Mouse (Mus musculus): ENCODE measurements at regions not wholly inside any gene's neighbourhood (a gene's known extent, or its start where the extent isn't known, plus 50 kb on each side); places are given as distances from the start of the nearest gene placed in this dataset.
A peak's percentile ranks its signal among the peaks of the same experiment; 100 is the strongest.

DNA sequence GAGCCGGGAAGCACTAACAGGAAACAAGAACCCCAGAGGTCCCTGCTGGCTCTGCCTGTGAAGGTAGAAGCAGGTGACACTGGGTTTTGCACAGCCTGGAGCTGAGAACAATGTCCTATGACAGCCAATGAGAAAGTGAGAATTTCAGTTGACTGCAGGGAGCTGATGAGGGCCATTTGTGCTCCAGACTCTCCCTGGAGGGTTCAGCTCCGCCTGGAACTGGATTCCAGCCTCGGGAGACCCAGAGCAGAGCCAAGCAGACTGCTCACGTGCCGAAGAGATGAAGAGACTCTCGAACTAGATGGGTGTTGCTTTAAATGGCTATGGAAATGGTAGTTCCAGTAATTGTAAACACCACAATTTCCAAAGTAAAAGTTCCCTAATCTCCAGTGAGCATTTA, 93.5 kb downstream of the Cand1 start:
- H3K36me3 ChIP-seq (ENCODE audit: control insufficient read depth, insufficient read depth, low read length) = no peaks in the 10 kb centered on the region
- no peaks in the 10 kb centered on the region for H3K9me3 ChIP-seq (ENCODE audit: control insufficient read depth, low read length)
- no peak overlapping the region for H3K4me3 ChIP-seq (ENCODE audit: low read depth, low read length)
- no peak overlapping the region for H3K27ac ChIP-seq (ENCODE audit: low read depth, low read length)
- no peaks in the 10 kb centered on the region for H3K27me3 ChIP-seq (ENCODE audit: control insufficient read depth, insufficient read depth, low read length)
- no peak overlapping the region for H3K4me2 ChIP-seq (ENCODE audit: low read depth, low read length)
- no peak for ATAC-seq (ENCODE audit: low read depth)
- H3K4me1 ChIP-seq (ENCODE audit: control insufficient read depth, insufficient read depth, low read length) = no peaks in the 10 kb centered on the region
- WGBS = 50% methylated on average over 6 of the region's 6 CpGs
- H3K9ac ChIP-seq (replicated peaks; ENCODE audit: low read depth, low read length) = no peak overlapping the region

DNA sequence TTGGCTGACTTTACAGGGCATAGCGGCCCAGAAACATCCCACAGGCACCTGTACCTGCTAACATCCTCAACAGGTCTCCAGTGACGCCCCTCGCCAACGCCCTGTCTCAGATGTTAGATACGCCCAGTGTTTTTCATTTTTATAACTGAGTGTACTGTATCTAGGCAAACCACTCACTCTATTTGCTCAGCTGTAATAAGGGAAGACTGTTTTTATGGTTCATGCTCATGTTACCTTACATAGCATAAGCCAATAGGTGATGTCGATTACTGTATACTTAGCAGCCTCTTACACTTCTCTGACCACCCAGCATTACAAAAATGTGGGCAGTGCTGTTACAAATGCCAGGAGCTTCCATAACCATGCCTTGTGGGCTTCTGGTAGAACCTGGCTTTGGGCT, 97.0 kb downstream of the Cand1 start:
- 94% methylated on average over 6 of the region's 6 CpGs for WGBS
- ATAC-seq (ENCODE audit: low read depth) = no peak

DNA sequence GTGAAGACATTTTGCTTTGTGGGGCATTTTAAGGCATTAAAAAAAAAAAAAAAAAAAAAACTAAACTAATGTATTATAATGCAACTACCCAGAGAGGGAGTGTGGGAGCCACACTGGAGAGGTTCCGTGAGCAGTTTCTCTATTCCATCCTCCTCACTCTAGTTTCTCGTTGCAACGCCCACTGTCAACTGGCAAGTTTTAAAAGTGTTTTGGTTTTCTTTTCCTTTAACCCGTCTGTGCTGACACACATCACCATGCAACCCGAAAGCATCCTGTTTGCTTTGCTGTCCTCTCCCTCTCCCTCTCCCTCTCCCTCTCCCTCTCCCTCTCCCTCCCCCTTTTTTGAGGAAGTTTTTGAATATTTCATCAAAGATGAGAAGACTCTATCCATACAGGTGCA, 97.5 kb downstream of the Cand1 start:
- no peaks in the 10 kb centered on the region for H3K27me3 ChIP-seq (ENCODE audit: control insufficient read depth, insufficient read depth, low read length)
- WGBS = 94% methylated on average over 5 of the region's 5 CpGs
- no peak for ATAC-seq (ENCODE audit: low read depth)

More for the DNA sequence above, 97.0 kb downstream of the Cand1 start:
- Histone ChIP-seq H3K4me1 (ENCODE audit: control insufficient read depth, insufficient read depth, low read length) (no peaks in the 10 kb centered on the region), H3K36me3 (ENCODE audit: control insufficient read depth, insufficient read depth, low read length) (no peaks in the 10 kb centered on the region), H3K27ac (ENCODE audit: low read depth, low read length) (no peak overlapping the region), H3K4me3 (ENCODE audit: low read depth, low read length) (no peak overlapping the region), H3K9ac (replicated peaks; ENCODE audit: low read depth, low read length) (no peak overlapping the region), H3K27me3 (ENCODE audit: control insufficient read depth, insufficient read depth, low read length) (no peaks in the 10 kb centered on the region), H3K4me2 (ENCODE audit: low read depth, low read length) (no peak overlapping the region), H3K9me3 (ENCODE audit: control insufficient read depth, low read length) (no peaks in the 10 kb centered on the region)

GRCm38 (mm10) chr10:119138237-119138636, 101.6 kb downstream of the Cand1 start:
- 82% methylated on average over 6 of the region's 6 CpGs for WGBS
- Histone ChIP-seq H3K4me1 (ENCODE audit: control insufficient read depth, insufficient read depth, low read length) (no peaks in the 10 kb centered on the region), H3K9me3 (ENCODE audit: control insufficient read depth, low read length) (no peaks in the 10 kb centered on the region), H3K4me2 (ENCODE audit: low read depth, low read length) (no peak overlapping the region), H3K27ac (ENCODE audit: low read depth, low read length) (no peak overlapping the region), H3K27me3 (ENCODE audit: control insufficient read depth, insufficient read depth, low read length) (no peaks in the 10 kb centered on the region), H3K4me3 (ENCODE audit: low read depth, low read length) (no peak overlapping the region), H3K9ac (replicated peaks; ENCODE audit: low read depth, low read length) (no peak overlapping the region), H3K36me3 (ENCODE audit: control insufficient read depth, insufficient read depth, low read length) (no peaks in the 10 kb centered on the region)
- ATAC-seq (ENCODE audit: low read depth) = no peak

More for the DNA sequence above, 97.5 kb downstream of the Cand1 start:
- no peak overlapping the region for H3K27ac ChIP-seq (ENCODE audit: low read depth, low read length)
- no peaks in the 10 kb centered on the region for H3K4me1 ChIP-seq (ENCODE audit: control insufficient read depth, insufficient read depth, low read length)
- no peak overlapping the region for H3K9ac ChIP-seq (replicated peaks; ENCODE audit: low read depth, low read length)
- no peak overlapping the region for H3K4me2 ChIP-seq (ENCODE audit: low read depth, low read length)
- H3K36me3 ChIP-seq (ENCODE audit: control insufficient read depth, insufficient read depth, low read length) = no peaks in the 10 kb centered on the region
- H3K4me3 ChIP-seq (ENCODE audit: low read depth, low read length) = no peak overlapping the region
- H3K9me3 ChIP-seq (ENCODE audit: control insufficient read depth, low read length) = no peaks in the 10 kb centered on the region

DNA sequence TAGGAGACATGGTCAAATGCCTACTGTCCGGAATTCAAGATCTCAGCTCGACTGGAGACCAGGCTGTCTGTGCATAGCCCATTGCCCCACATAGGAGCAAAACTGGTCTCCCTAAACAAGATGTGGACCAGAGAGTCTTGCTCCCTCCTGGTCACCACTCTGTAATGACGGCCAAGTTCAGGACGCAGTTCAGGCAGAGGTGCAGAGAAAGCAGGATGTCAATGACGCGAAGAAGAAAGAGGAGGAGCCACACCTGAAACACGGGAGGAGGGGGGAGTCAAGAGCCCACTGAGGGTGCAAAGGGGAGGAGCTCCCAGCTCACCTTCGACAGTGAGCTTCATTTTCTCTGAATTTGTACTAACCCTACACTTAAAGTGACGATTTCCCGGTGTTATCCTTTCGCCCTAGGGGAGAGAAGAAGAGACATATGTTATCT, 104.3 kb downstream of the Cand1 start:
- Histone ChIP-seq H3K9ac (replicated peaks; ENCODE audit: low read depth, low read length) (no peak overlapping the region), H3K27ac (ENCODE audit: low read depth, low read length) (no peak overlapping the region), H3K9me3 (ENCODE audit: control insufficient read depth, low read length) (no peaks in the 10 kb centered on the region), H3K36me3 (ENCODE audit: control insufficient read depth, insufficient read depth, low read length) (no peaks in the 10 kb centered on the region), H3K4me2 (ENCODE audit: low read depth, low read length) (no peak overlapping the region), H3K4me3 (ENCODE audit: low read depth, low read length) (no peak overlapping the region), H3K4me1 (ENCODE audit: control insufficient read depth, insufficient read depth, low read length) (no peaks in the 10 kb centered on the region), H3K27me3 (ENCODE audit: control insufficient read depth, insufficient read depth, low read length) (no peaks in the 10 kb centered on the region)
- ATAC-seq (ENCODE audit: low read depth) = no peak
- 48% methylated on average over 11 of the region's 11 CpGs for WGBS

GRCm38 (mm10) chr10:119134797-119135488, 104.9 kb downstream of the Cand1 start:
- no peak overlapping the region for H3K9ac ChIP-seq (replicated peaks; ENCODE audit: low read depth, low read length)
- 63% methylated on average over 10 of the region's 10 CpGs for WGBS
- no peak overlapping the region for H3K4me3 ChIP-seq (ENCODE audit: low read depth, low read length)
- no peak for ATAC-seq (ENCODE audit: low read depth)
- no peaks in the 10 kb centered on the region for H3K27me3 ChIP-seq (ENCODE audit: control insufficient read depth, insufficient read depth, low read length)
- H3K27ac ChIP-seq (ENCODE audit: low read depth, low read length) = no peak overlapping the region
- H3K4me2 ChIP-seq (ENCODE audit: low read depth, low read length) = no peak overlapping the region
- no peaks in the 10 kb centered on the region for H3K36me3 ChIP-seq (ENCODE audit: control insufficient read depth, insufficient read depth, low read length)
- H3K9me3 ChIP-seq (ENCODE audit: control insufficient read depth, low read length) = no peaks in the 10 kb centered on the region
- H3K4me1 ChIP-seq (ENCODE audit: control insufficient read depth, insufficient read depth, low read length) = no peaks in the 10 kb centered on the region

DNA sequence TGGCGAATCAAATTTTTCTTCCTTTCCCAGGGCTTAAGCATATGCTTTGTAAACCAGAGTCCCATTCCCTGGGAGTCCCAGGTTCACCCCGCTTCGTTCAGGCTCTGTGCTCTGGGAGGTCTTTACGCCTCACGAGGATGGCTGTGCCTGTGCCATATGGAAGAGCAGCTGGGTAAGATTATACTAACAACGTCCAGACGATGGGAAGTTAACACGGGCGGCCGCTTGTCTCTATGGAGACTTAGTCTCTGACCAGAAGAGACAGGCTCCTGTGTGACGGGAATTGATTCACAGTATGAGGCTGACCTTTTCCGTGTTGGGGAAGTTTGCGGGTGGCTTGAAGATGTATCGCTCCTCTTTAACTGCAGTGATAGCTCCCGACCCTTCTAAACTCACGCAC, 107.9 kb downstream of the Cand1 start:
- Histone ChIP-seq H3K27me3 (ENCODE audit: control insufficient read depth, insufficient read depth, low read length) (no peaks in the 10 kb centered on the region), H3K27ac (ENCODE audit: low read depth, low read length) (no peak overlapping the region), H3K9ac (replicated peaks; ENCODE audit: low read depth, low read length) (no peak overlapping the region), H3K36me3 (ENCODE audit: control insufficient read depth, insufficient read depth, low read length) (no peaks in the 10 kb centered on the region), H3K9me3 (ENCODE audit: control insufficient read depth, low read length) (no peaks in the 10 kb centered on the region), H3K4me2 (ENCODE audit: low read depth, low read length) (peak overlapping the region; percentile 27), H3K4me3 (ENCODE audit: low read depth, low read length) (no peak overlapping the region), H3K4me1 (ENCODE audit: control insufficient read depth, insufficient read depth, low read length) (no peaks in the 10 kb centered on the region)
- peak; percentile 17; the same call in 1 of the 2 replicates for ATAC-seq (ENCODE audit: low read depth)
- WGBS = 38% methylated on average over 16 of the region's 16 CpGs

GRCm38 (mm10) chr10:119130676-119131075, 109.2 kb downstream of the Cand1 start:
- WGBS = 72% methylated on average over 6 of the region's 6 CpGs

GRCm38 (mm10) chr10:119128035-119128434, 111.8 kb downstream of the Cand1 start:
- no peak overlapping the region for H3K4me3 ChIP-seq (ENCODE audit: low read depth, low read length)
- H3K36me3 ChIP-seq (ENCODE audit: control insufficient read depth, insufficient read depth, low read length) = no peaks in the 10 kb centered on the region
- H3K4me1 ChIP-seq (ENCODE audit: control insufficient read depth, insufficient read depth, low read length) = no peaks in the 10 kb centered on the region
- no peak overlapping the region for H3K4me2 ChIP-seq (ENCODE audit: low read depth, low read length)
- H3K27me3 ChIP-seq (ENCODE audit: control insufficient read depth, insufficient read depth, low read length) = no peaks in the 10 kb centered on the region
- 92% methylated on average over 3 of the region's 3 CpGs for WGBS
- H3K9me3 ChIP-seq (ENCODE audit: control insufficient read depth, low read length) = no peaks in the 10 kb centered on the region
- no peak overlapping the region for H3K27ac ChIP-seq (ENCODE audit: low read depth, low read length)
- ATAC-seq (ENCODE audit: low read depth) = no peak
- no peak overlapping the region for H3K9ac ChIP-seq (replicated peaks; ENCODE audit: low read depth, low read length)

More at GRCm38 (mm10) chr10:119130676-119131075, 109.2 kb downstream of the Cand1 start:
- H3K36me3 ChIP-seq (ENCODE audit: control insufficient read depth, insufficient read depth, low read length) = no peaks in the 10 kb centered on the region
- H3K4me3 ChIP-seq (ENCODE audit: low read depth, low read length) = no peak overlapping the region
- no peaks in the 10 kb centered on the region for H3K27me3 ChIP-seq (ENCODE audit: control insufficient read depth, insufficient read depth, low read length)
- no peak overlapping the region for H3K27ac ChIP-seq (ENCODE audit: low read depth, low read length)
- H3K9me3 ChIP-seq (ENCODE audit: control insufficient read depth, low read length) = no peaks in the 10 kb centered on the region
- H3K9ac ChIP-seq (replicated peaks; ENCODE audit: low read depth, low read length) = no peak overlapping the region
- no peak for ATAC-seq (ENCODE audit: low read depth)
- no peak overlapping the region for H3K4me2 ChIP-seq (ENCODE audit: low read depth, low read length)
- H3K4me1 ChIP-seq (ENCODE audit: control insufficient read depth, insufficient read depth, low read length) = no peaks in the 10 kb centered on the region

All from neural tube, embryonic 14.5 days (tissue).